Mouse (Mus musculus) c-Kit-positive CD71-positive TER-119-negative erythroid progenitor cells, embryonic 14.5 days (primary cell): Measurements from ENCODE around the gene Frmd4a.
"Not testable (repeated sequence)": the region's sequence is repeated elsewhere in the genome, so short reads cannot be mapped to it uniquely, and the experiment has no call there.

Experiments
- DNase-seq: peaks from one replicate; pipeline ENCODE4 v3.0.0-alpha.2; 2013; ENCODE audit warnings: low read depth

Gene Frmd4a

GRCm38 (mm10) chr2:4579357-4580068 lies 562.0 kb downstream of the Frmd4a start:
- no peak for DNase-seq

- DNase-seq = no peak
These were observed 563.1 kb downstream of the Frmd4a start for GRCm38 (mm10) chr2:4580666-4581065.

- no peak for DNase-seq
These were observed 565.4 kb downstream of the Frmd4a start for GRCm38 (mm10) chr2:4582930-4583329.

GRCm38 (mm10) chr2:4584252-4584651 lies 566.7 kb downstream of the Frmd4a start:
- DNase-seq = no peak

GRCm38 (mm10) chr2:4586245-4586644 lies 568.7 kb downstream of the Frmd4a start:
- no peak for DNase-seq

- no peak for DNase-seq
These were observed 570.3 kb downstream of the Frmd4a start for GRCm38 (mm10) chr2:4587685-4588409.

GRCm38 (mm10) chr2:4591647-4592046 lies 574.1 kb downstream of the Frmd4a start:
- DNase-seq = no peak

GRCm38 (mm10) chr2:4592666-4593065 lies 575.1 kb downstream of the Frmd4a start:
- no peak for DNase-seq

- DNase-seq = peak; percentile 44
These were observed 575.9 kb downstream of the Frmd4a start for GRCm38 (mm10) chr2:4593433-4593832.

- DNase-seq = no peak
These were observed 576.4 kb downstream of the Frmd4a start for GRCm38 (mm10) chr2:4593878-4594387.

GRCm38 (mm10) chr2:4596992-4597391 lies 579.5 kb downstream of the Frmd4a start:
- DNase-seq = no peak

- DNase-seq = peak; percentile 15
These were observed 583.7 kb downstream of the Frmd4a start for GRCm38 (mm10) chr2:4601034-4601890.

GRCm38 (mm10) chr2:4603361-4603945 lies 585.9 kb downstream of the Frmd4a start:
- DNase-seq = no peak

- no peak for DNase-seq
These were observed 589.0 kb downstream of the Frmd4a start for GRCm38 (mm10) chr2:4606559-4606958.

- DNase-seq = no peak
These were observed 590.7 kb downstream of the Frmd4a start for GRCm38 (mm10) chr2:4608253-4608652.

- DNase-seq = no peak
These were observed 591.9 kb downstream of the Frmd4a start for GRCm38 (mm10) chr2:4609433-4609832.

GRCm38 (mm10) chr2:4611295-4611694 lies 593.8 kb downstream of the Frmd4a start:
- DNase-seq = no peak

- DNase-seq = no peak
These were observed 594.2 kb downstream of the Frmd4a start for GRCm38 (mm10) chr2:4611704-4612103.

- DNase-seq = not testable (repeated sequence)
These were observed 596.9 kb downstream of the Frmd4a start for GRCm38 (mm10) chr2:4614276-4614929.

GRCm38 (mm10) chr2:4615014-4615546 lies 597.6 kb downstream of the Frmd4a start:
- no peak for DNase-seq

- DNase-seq = no peak
These were observed 599.5 kb downstream of the Frmd4a start for GRCm38 (mm10) chr2:4616995-4617394.
